Mouse (Mus musculus) left cerebral cortex, postnatal 10 days (tissue): ENCODE data around the gene Evi5. TPM values are rescaled to one million over a fixed set of nuclear protein-coding genes. Genes with fewer than 3 reads are reported as not detected.

Experiments
- DNase-seq, 2 experiments: peaks; one replicate each; pipeline ENCODE4 v3.0.0; 2021 to 2022; ENCODE audit warnings: low spot score in 2 of 2, mixed read lengths in 1 of 2; ENCODE audit errors: extremely low spot score in 1 of 2
- intact Hi-C: fragments of 180-260 bp; cut with DNase I; formaldehyde crosslinking; loops from one replicate; pipeline ENCODE4 v1.15.1; 2025
- total RNA-seq, 2 experiments: library from RNA; stranded (reverse); gene quantifications; 2 replicates each; pipeline ENCODE4 v1.2.3; 2021

The Evi5 gene
- total RNA-seq, 2 experiments from 2014 or later = 67.0 to 72.2 TPM

GRCm38 (mm10) chr5:107772049-107772448 lies 102.9 kb downstream of the Evi5 start:
- DNase-seq = no peak
- intact Hi-C loops = no loop called here

GRCm38 (mm10) chr5:107768224-107768623 lies 106.7 kb downstream of the Evi5 start:
- intact Hi-C loops = no loop called here
- DNase-seq = no peak

- DNase-seq = no peak
- intact Hi-C loops = no loop called here
These were observed 109.0 kb downstream of the Evi5 start for GRCm38 (mm10) chr5:107765946-107766345.

GRCm38 (mm10) chr5:107764486-107764885 lies 110.4 kb downstream of the Evi5 start:
- DNase-seq = no peak
- intact Hi-C loops = no loop called here

GRCm38 (mm10) chr5:107763674-107764073 lies 111.2 kb downstream of the Evi5 start:
- no peak for DNase-seq
- intact Hi-C loops = no loop called here

GRCm38 (mm10) chr5:107759121-107759520 lies 115.8 kb downstream of the Evi5 start:
- intact Hi-C loops = no loop called here
- no peak for DNase-seq

GRCm38 (mm10) chr5:107756072-107756471 lies 118.8 kb downstream of the Evi5 start:
- intact Hi-C loops = no loop called here
- no peak for DNase-seq

GRCm38 (mm10) chr5:107754740-107755139 lies 120.2 kb downstream of the Evi5 start:
- intact Hi-C loops = no loop called here
- DNase-seq = no peak

- intact Hi-C loops = no loop called here
- DNase-seq = no peak
These were observed 121.3 kb downstream of the Evi5 start for GRCm38 (mm10) chr5:107753656-107754055.

GRCm38 (mm10) chr5:107749229-107749916 lies 125.5 kb downstream of the Evi5 start:
- intact Hi-C loops = no loop called here

GRCm38 (mm10) chr5:107739023-107739422 lies 135.9 kb downstream of the Evi5 start:
- intact Hi-C loops = no loop called here
- DNase-seq = no peak

More at GRCm38 (mm10) chr5:107749229-107749916, 125.5 kb downstream of the Evi5 start:
- DNase-seq = no peak

GRCm38 (mm10) chr5:107738296-107738695 lies 136.6 kb downstream of the Evi5 start:
- intact Hi-C loops = no loop called here

GRCm38 (mm10) chr5:107736171-107736570 lies 138.7 kb downstream of the Evi5 start:
- no peak for DNase-seq
- intact Hi-C loops = no loop called here

More at GRCm38 (mm10) chr5:107738296-107738695, 136.6 kb downstream of the Evi5 start:
- no peak for DNase-seq

- no peak for DNase-seq
- intact Hi-C loops = no loop called here
These were observed 143.1 kb downstream of the Evi5 start for GRCm38 (mm10) chr5:107731844-107732243.

GRCm38 (mm10) chr5:107731408-107731807 lies 143.5 kb downstream of the Evi5 start:
- intact Hi-C loops = no loop called here
- no peak for DNase-seq

- intact Hi-C loops = loop anchor here (5.0 kb wide), 1 partner anchor 1260 kb away; no protein-coding TSS in a partner anchor
- no peak for DNase-seq
These were observed 147.9 kb downstream of the Evi5 start for GRCm38 (mm10) chr5:107727007-107727402.

- intact Hi-C loops = loop anchor here (5.0 kb wide), 1 partner anchor 1259 kb away; no protein-coding TSS in a partner anchor
- no peak for DNase-seq
These were observed 148.5 kb downstream of the Evi5 start for GRCm38 (mm10) chr5:107726281-107727006.

GRCm38 (mm10) chr5:107725435-107726261 lies 149.3 kb downstream of the Evi5 start, which contains the start of gene Gfi1:
Gfi1 (minus strand) TSS chr5:107726036.
- no peak for DNase-seq
- intact Hi-C loops = loop anchor here (5.0 kb wide), 1 partner anchor 1258 kb away; no protein-coding TSS in a partner anchor
